Mouse (Mus musculus): Measurements from ENCODE around the gene Gjb1.

Gjb1 gene

GRCm38 (mm10) chrX:101418946-101419724, 43.0 kb downstream of the Gjb1 start:
- DNase-seq = peak; percentile 62 to 79

- DNase-seq = peak; percentile 86 to 89
Measured at GRCm38 (mm10) chrX:101419725-101420699, 43.8 kb downstream of the Gjb1 start.

- no peak for DNase-seq
Measured at GRCm38 (mm10) chrX:101420700-101421095, 44.5 kb downstream of the Gjb1 start, which contains the start of gene Zmym3. Gene Zmym3, minus strand, starts transcription at chrX:101420849.

GRCm38 (mm10) chrX:101423462-101423861, 47.3 kb downstream of the Gjb1 start:
- no peak for DNase-seq

GRCm38 (mm10) chrX:101427774-101428173, 51.6 kb downstream of the Gjb1 start:
- peak; percentile 37 to 60 for DNase-seq

GRCm38 (mm10) chrX:101428785-101429141, 52.6 kb downstream of the Gjb1 start:
- no peak for DNase-seq

GRCm38 (mm10) chrX:101429142-101429949, 53.2 kb downstream of the Gjb1 start, which contains the start of gene Nono:
Gene Nono, plus strand, starts transcription at chrX:101429318.
- DNase-seq = peak; percentile 86 to 93

- peak in 1 of 2 experiments; percentile 25 for DNase-seq
Measured at GRCm38 (mm10) chrX:101429976-101430375, 53.8 kb downstream of the Gjb1 start.
